Mouse (Mus musculus) liver, embryonic 14.5 days (tissue): ENCODE results near the gene S100a8.

Source experiments
- CTCF ChIP-seq: IDR thresholded peaks from 2 replicates; pipeline ENCODE4 v1.5.1; 2016; ENCODE audit warnings: antibody characterized with exemption, low read depth, control low read depth
- EP300 ChIP-seq: IDR thresholded peaks from 2 replicates; pipeline ENCODE4 v1.6.1; 2016; ENCODE audit warnings: antibody characterized with exemption, low read depth

DNA sequence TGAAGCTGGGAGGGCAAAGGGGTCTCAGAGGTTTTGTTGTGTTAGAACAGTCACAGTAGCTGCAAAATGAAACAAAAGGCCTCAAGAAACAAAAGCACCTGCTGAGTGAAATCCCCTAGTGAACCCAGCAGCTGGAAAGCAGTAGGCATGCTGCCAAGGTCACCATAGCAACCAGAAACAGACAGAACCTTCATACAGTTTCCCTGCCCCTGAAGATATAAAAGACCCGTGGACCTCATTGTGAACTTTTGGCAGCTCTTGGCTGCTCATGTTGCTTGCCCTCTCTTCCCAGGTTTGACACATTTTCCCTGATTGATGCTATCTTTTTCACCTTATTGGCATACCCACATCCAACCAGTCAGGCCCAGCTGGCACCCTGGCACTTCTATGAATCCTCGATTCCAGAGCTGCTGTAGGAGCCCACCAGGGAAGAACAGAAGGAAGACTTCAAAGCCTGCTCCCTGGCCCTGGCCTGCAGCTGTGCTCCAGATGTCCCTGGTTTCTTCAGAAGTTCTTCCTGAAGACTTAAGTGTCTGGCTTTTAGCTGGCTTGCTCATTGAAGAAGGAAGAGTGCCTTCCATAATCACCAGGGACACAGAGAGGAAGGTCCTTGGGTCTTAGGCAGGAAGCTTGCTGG lies 45.2 kb upstream of the S100a8 start:
- TF ChIP-seq CTCF: no peak
- no peak for TF ChIP-seq EP300
